Mouse (Mus musculus): Measurements from ENCODE around the gene Hdac9. TPM values are rescaled to one million over a fixed set of nuclear protein-coding genes. Genes with fewer than 3 reads are reported as not detected.

The Hdac9 gene
- polyA plus RNA-seq, 1 experiment from 2014 or later, result 12.0 TPM

DNA sequence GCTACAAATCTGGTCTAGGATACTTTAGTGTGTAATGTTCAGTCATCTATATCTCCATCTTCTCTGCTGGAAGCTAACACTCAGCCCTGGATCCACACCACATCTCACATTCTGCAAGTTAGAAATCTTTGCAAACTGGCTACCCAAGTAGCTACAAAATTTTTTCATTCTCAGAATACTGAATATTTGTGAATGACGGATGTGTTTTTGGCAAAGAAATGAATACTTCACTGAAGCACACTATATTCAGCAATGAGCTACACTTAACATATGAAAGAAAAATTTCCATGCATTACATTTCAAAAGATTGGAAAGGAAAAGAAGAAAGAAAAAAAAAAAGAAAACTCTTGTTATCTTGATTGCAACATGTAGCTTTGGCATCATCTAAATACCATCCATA is 410.6 kb downstream of the Hdac9 start:
- no peak for ATAC-seq (ENCODE audit: low FRiP score)
- no peaks in the 10 kb centered on the region for H3K9me3 ChIP-seq (ENCODE audit: control insufficient read depth, low read length)
- no peak overlapping the region for H3K4me2 ChIP-seq (replicated peaks)
- DNase-seq (ENCODE audit: low spot score), result no peak
- WGBS, result 90% methylated on average over 1 of the region's 1 CpGs
- no peaks in the 10 kb centered on the region for H3K36me3 ChIP-seq (replicated peaks; ENCODE audit: control insufficient read depth, insufficient read depth)
- H3K27ac ChIP-seq, result no peak overlapping the region
- H3K27me3 ChIP-seq (ENCODE audit: control insufficient read depth, insufficient read depth, low read length), result no peaks in the 10 kb centered on the region
- H3K4me1 ChIP-seq (replicated peaks; ENCODE audit: control insufficient read depth, insufficient read depth, low read length), result no peaks in the 10 kb centered on the region
- no peak overlapping the region for H3K4me3 ChIP-seq (replicated peaks; ENCODE audit: low read length)
- no peak overlapping the region for H3K9ac ChIP-seq

DNA sequence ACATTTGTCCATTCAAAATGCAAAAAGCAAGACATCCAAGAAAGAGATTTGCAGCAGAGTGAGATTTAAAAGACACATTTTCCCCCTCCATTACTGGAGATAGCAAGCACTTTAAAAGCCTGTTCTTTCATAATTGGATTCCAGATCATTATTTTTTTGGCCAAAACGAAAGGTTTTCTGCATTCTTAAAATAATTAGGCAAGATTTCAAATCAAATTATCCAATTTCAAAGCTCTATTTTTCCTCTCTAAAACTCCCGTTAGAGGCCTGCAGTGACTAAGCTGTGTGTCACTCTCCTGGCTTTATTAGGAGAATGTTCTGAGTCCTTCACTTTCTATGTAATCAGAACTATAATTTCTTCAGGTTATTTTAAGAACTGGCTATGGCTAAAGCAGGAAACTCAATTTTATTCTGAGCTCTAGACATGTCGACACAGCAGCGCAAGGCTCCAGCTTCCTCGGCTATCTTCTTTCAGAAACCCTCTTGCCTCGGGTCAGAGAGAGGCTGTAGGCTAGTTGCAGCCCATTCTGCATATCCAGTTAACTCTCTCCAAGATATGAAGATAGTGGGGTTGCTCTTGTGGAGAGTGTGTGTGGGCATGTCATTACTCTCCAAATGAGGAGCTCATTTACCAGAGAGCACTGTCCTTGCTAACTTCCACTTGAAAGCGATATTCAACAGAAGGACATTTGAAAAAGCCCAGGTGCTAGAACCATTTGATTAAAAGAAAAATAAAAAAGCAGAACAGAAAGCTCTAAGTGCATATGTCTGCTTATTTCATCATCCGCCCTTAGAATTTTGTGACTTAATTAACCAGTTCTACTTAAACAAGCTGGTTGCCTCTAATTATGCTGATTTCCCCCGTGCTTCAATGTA is 417.9 kb downstream of the Hdac9 start:
- Histone ChIP-seq H3K27me3 (ENCODE audit: control insufficient read depth, insufficient read depth, low read length) (no peaks in the 10 kb centered on the region), H3K27ac (no peak overlapping the region), H3K9ac (no peak overlapping the region), H3K4me1 (replicated peaks; ENCODE audit: control insufficient read depth, insufficient read depth, low read length) (0 out of 2 replicates have a peak, but pooled peaks cover 3% of the 10 kb centered on the region), H3K4me3 (replicated peaks; ENCODE audit: low read length) (no peak overlapping the region), H3K4me2 (replicated peaks) (no peak overlapping the region), H3K9me3 (ENCODE audit: control insufficient read depth, low read length) (no peaks in the 10 kb centered on the region), H3K36me3 (replicated peaks; ENCODE audit: control insufficient read depth, insufficient read depth) (no peaks in the 10 kb centered on the region)
- ATAC-seq (ENCODE audit: low FRiP score), result no peak
- 79% methylated on average over 9 of the region's 9 CpGs for WGBS
- no peak for DNase-seq (ENCODE audit: low spot score)

DNA sequence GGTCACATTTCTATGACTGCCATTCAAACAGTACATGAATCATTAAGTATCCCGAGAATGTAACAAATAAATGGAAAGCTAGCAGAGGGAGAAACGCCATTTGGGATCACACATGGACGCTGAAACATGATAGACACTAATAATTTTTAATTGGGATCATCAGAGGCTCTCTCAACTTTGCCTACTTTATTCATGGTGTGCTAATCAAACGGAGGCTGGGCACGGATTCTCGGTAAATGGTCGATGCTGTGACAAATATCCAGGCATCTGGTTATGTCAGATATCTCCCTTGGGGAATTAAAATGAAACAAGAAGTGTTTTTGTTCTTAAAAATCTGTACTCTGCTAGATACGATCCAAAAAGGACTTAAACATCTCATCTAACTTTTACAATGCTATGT is 418.6 kb downstream of the Hdac9 start:
- Histone ChIP-seq H3K27ac (no peak overlapping the region), H3K4me3 (replicated peaks; ENCODE audit: low read length) (no peak overlapping the region), H3K4me1 (replicated peaks; ENCODE audit: control insufficient read depth, insufficient read depth, low read length) (0 out of 2 replicates have a peak, but pooled peaks cover 3% of the 10 kb centered on the region), H3K36me3 (replicated peaks; ENCODE audit: control insufficient read depth, insufficient read depth) (no peaks in the 10 kb centered on the region), H3K9me3 (ENCODE audit: control insufficient read depth, low read length) (no peaks in the 10 kb centered on the region), H3K9ac (no peak overlapping the region), H3K27me3 (ENCODE audit: control insufficient read depth, insufficient read depth, low read length) (no peaks in the 10 kb centered on the region), H3K4me2 (replicated peaks) (no peak overlapping the region)
- DNase-seq (ENCODE audit: low spot score) (no peak), ATAC-seq (ENCODE audit: low FRiP score) (no peak)
- 50% methylated on average over 8 of the region's 8 CpGs for WGBS

DNA sequence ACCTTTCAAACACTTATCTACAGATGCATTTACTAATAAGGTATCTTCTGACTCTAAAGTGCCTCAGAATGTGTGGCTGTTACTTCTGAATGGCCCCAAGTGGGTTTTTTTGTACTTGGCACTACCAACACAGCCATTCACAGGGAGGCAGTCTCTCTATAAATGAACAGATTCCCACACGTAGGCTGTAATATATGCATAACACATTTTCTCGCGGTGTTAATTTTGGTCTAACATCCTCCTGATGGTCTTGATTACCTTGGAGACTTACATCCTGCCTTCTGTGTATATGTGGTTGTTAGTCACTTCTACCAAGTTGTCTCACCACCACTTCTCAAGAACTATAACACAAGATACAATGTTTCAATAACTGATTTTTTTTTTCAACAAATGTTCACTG is 419.2 kb downstream of the Hdac9 start:
- H3K4me1 ChIP-seq (replicated peaks; ENCODE audit: control insufficient read depth, insufficient read depth, low read length), result 0 out of 2 replicates have a peak, but pooled peaks cover 3% of the 10 kb centered on the region
- H3K4me3 ChIP-seq (replicated peaks; ENCODE audit: low read length), result no peak overlapping the region
- H3K36me3 ChIP-seq (replicated peaks; ENCODE audit: control insufficient read depth, insufficient read depth), result no peaks in the 10 kb centered on the region
- 61% methylated on average over 3 of the region's 3 CpGs for WGBS
- no peak overlapping the region for H3K4me2 ChIP-seq (replicated peaks)
- no peak overlapping the region for H3K27ac ChIP-seq
- no peaks in the 10 kb centered on the region for H3K27me3 ChIP-seq (ENCODE audit: control insufficient read depth, insufficient read depth, low read length)
- H3K9ac ChIP-seq, result no peak overlapping the region
- ATAC-seq (ENCODE audit: low FRiP score), result no peak
- no peak for DNase-seq (ENCODE audit: low spot score)
- no peaks in the 10 kb centered on the region for H3K9me3 ChIP-seq (ENCODE audit: control insufficient read depth, low read length)

DNA sequence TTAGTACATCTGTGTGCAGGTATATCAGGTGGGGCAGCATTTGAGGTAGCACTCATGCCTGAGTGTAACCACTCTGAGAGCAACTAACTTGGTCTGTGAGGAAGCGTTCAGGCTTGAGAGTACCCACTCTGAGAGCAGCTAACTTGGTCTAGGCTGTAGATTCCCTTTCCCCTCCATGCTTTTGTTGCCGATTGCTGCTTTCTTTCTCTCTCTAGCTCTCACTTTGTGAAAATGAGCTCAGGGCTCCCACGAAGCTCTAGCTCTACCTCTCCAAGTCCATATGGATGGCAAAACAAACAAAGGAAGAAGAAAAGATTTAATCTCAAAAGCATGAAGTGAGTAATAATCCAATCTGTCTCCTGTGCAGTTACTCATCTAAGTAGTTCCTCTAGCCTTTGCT is 421.0 kb downstream of the Hdac9 start:
- 0 out of 2 replicates have a peak, but pooled peaks cover 3% of the 10 kb centered on the region for H3K4me1 ChIP-seq (replicated peaks; ENCODE audit: control insufficient read depth, insufficient read depth, low read length)
- no peak overlapping the region for H3K9ac ChIP-seq
- no peaks in the 10 kb centered on the region for H3K36me3 ChIP-seq (replicated peaks; ENCODE audit: control insufficient read depth, insufficient read depth)
- DNase-seq (ENCODE audit: low spot score) (no peak), ATAC-seq (ENCODE audit: low FRiP score) (no peak)
- no peak overlapping the region for H3K27ac ChIP-seq
- H3K27me3 ChIP-seq (ENCODE audit: control insufficient read depth, insufficient read depth, low read length), result no peaks in the 10 kb centered on the region
- H3K4me3 ChIP-seq (replicated peaks; ENCODE audit: low read length), result peak overlapping the region; percentile 18
- no peak overlapping the region for H3K4me2 ChIP-seq (replicated peaks)
- H3K9me3 ChIP-seq (ENCODE audit: control insufficient read depth, low read length), result no peaks in the 10 kb centered on the region
- WGBS, result 54% methylated on average over 3 of the region's 3 CpGs

DNA sequence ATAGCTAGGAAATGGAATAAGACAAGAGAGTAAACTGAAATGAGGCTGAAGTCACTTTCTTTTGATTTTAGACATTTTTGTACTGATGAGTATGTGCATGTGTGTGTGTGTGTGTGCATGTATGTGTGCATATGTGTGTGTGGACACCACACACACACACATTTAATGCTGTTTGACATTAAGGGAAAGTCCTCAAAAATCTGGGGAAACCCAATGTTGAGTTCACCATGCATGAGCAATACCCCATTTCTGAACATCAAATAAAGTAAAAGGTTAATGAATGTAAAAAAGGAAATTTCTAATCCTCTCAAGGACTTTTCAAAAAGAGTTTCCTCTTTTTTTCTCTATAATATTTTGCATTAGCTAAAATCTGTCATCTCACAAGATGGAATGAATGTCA is 427.3 kb downstream of the Hdac9 start:
- Histone ChIP-seq H3K4me2 (replicated peaks) (no peak overlapping the region), H3K36me3 (replicated peaks; ENCODE audit: control insufficient read depth, insufficient read depth) (no peaks in the 10 kb centered on the region), H3K4me3 (replicated peaks; ENCODE audit: low read length) (no peak overlapping the region), H3K27ac (no peak overlapping the region), H3K27me3 (ENCODE audit: control insufficient read depth, insufficient read depth, low read length) (no peaks in the 10 kb centered on the region), H3K9me3 (ENCODE audit: control insufficient read depth, low read length) (no peaks in the 10 kb centered on the region), H3K9ac (no peak overlapping the region), H3K4me1 (replicated peaks; ENCODE audit: control insufficient read depth, insufficient read depth, low read length) (no peaks in the 10 kb centered on the region)
- DNase-seq (ENCODE audit: low spot score) (no peak), ATAC-seq (ENCODE audit: low FRiP score) (no peak)

DNA sequence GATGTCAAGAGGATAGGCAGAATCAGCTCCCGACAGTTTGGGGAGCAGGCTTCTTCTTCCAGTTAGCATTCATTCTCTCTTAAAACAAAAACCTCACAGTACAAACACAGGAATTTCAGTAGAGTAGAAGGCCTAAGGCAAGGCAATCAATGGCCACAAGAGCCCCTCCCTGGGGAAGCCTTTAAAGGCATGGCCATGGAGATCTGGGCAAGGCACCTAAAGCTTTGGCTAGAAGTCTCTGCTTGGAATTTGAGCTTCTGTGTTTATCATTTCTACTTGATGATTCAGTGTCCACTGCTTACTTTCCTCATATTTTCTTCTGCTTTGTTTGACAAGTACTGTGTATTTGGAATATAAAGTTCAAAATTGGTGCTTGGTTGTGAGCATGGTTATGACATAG is 429.2 kb downstream of the Hdac9 start:
- WGBS, result 86% methylated on average over 1 of the region's 1 CpGs
- DNase-seq (ENCODE audit: low spot score) (no peak), ATAC-seq (ENCODE audit: low FRiP score) (no peak)
- Histone ChIP-seq H3K36me3 (replicated peaks; ENCODE audit: control insufficient read depth, insufficient read depth) (no peaks in the 10 kb centered on the region), H3K4me1 (replicated peaks; ENCODE audit: control insufficient read depth, insufficient read depth, low read length) (no peaks in the 10 kb centered on the region), H3K4me2 (replicated peaks) (no peak overlapping the region), H3K27ac (no peak overlapping the region), H3K9me3 (ENCODE audit: control insufficient read depth, low read length) (no peaks in the 10 kb centered on the region), H3K9ac (no peak overlapping the region), H3K27me3 (ENCODE audit: control insufficient read depth, insufficient read depth, low read length) (no peaks in the 10 kb centered on the region), H3K4me3 (replicated peaks; ENCODE audit: low read length) (no peak overlapping the region)

DNA sequence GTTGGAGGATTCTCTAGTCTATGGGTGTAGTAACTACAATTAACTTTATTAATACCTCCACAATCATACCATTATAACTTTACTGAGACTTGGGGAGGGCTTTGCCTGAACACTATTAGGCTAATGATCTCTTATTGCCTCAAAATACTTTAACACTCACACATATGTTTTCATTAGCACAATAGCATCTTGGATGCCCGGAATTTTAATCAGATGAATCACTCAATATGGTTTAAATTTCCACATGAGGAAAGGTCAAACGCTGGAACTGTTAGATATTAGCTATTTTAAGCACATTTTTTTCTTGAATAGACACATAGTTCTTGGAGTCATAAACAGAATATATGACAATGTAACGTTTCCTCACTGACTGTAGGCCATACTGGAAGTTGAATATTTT is 429.9 kb downstream of the Hdac9 start:
- Histone ChIP-seq H3K4me2 (replicated peaks) (no peak overlapping the region), H3K4me1 (replicated peaks; ENCODE audit: control insufficient read depth, insufficient read depth, low read length) (no peaks in the 10 kb centered on the region), H3K9ac (no peak overlapping the region), H3K36me3 (replicated peaks; ENCODE audit: control insufficient read depth, insufficient read depth) (no peaks in the 10 kb centered on the region), H3K27ac (no peak overlapping the region), H3K4me3 (replicated peaks; ENCODE audit: low read length) (no peak overlapping the region), H3K27me3 (ENCODE audit: control insufficient read depth, insufficient read depth, low read length) (no peaks in the 10 kb centered on the region), H3K9me3 (ENCODE audit: control insufficient read depth, low read length) (no peaks in the 10 kb centered on the region)
- ATAC-seq (ENCODE audit: low FRiP score), result no peak
- DNase-seq (ENCODE audit: low spot score), result no peak
- WGBS, result 81% methylated on average over 3 of the region's 3 CpGs

DNA sequence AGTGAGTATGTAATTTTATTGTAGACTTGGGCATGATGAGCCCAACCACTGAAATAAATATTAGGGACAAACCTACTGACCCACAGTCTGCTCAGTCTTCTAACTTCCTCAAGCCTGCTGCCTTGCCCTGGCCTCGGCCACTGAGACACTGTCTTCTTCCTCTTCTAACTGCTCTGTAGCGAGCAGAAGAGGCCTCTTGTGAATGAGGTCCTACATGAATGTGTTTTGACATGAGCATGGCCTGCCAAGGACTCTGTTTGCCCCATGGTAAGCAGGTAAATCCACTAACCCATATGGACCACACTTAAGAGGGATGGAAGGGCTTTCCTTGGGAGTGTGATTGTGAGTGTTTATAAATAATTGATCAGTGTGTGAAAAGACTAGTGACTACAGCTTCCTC is 430.9 kb downstream of the Hdac9 start:
- Histone ChIP-seq H3K4me2 (replicated peaks) (no peak overlapping the region), H3K27me3 (ENCODE audit: control insufficient read depth, insufficient read depth, low read length) (no peaks in the 10 kb centered on the region), H3K9ac (no peak overlapping the region), H3K36me3 (replicated peaks; ENCODE audit: control insufficient read depth, insufficient read depth) (no peaks in the 10 kb centered on the region), H3K27ac (no peak overlapping the region), H3K4me1 (replicated peaks; ENCODE audit: control insufficient read depth, insufficient read depth, low read length) (no peaks in the 10 kb centered on the region), H3K4me3 (replicated peaks; ENCODE audit: low read length) (no peak overlapping the region), H3K9me3 (ENCODE audit: control insufficient read depth, low read length) (no peaks in the 10 kb centered on the region)
- ATAC-seq (ENCODE audit: low FRiP score) (no peak), DNase-seq (ENCODE audit: low spot score) (no peak)
- 83% methylated on average over 2 of the region's 2 CpGs for WGBS

DNA sequence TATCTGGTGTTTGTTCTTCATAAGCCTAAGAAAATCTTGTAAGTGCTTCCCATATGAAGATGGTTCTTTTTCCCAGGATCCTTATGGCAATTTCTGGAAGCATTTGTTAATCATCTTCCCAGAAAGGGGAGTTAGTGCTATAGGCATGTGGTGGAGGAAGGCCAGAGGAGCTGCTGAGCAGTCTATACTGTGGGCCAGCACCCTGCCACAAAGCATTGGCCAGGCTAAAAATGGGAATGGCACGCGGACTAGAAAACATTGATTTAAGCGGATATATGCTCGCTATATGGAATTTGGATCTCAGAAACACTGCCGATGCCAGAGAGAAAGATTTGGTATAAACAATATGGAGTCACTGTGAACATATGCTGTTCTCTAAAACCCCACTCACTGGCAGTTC is 435.2 kb downstream of the Hdac9 start:
- Histone ChIP-seq H3K4me1 (replicated peaks; ENCODE audit: control insufficient read depth, insufficient read depth, low read length) (no peaks in the 10 kb centered on the region), H3K9ac (no peak overlapping the region), H3K4me2 (replicated peaks) (no peak overlapping the region), H3K27ac (no peak overlapping the region), H3K36me3 (replicated peaks; ENCODE audit: control insufficient read depth, insufficient read depth) (no peaks in the 10 kb centered on the region), H3K9me3 (ENCODE audit: control insufficient read depth, low read length) (no peaks in the 10 kb centered on the region), H3K27me3 (ENCODE audit: control insufficient read depth, insufficient read depth, low read length) (no peaks in the 10 kb centered on the region), H3K4me3 (replicated peaks; ENCODE audit: low read length) (no peak overlapping the region)
- ATAC-seq (ENCODE audit: low FRiP score) (no peak), DNase-seq (ENCODE audit: low spot score) (no peak)
- 92% methylated on average over 5 of the region's 5 CpGs for WGBS

All from hindbrain, embryonic 14.5 days (tissue).